Mouse (Mus musculus): ENCODE data around the gene Zfp704.

Gene Zfp704

DNA sequence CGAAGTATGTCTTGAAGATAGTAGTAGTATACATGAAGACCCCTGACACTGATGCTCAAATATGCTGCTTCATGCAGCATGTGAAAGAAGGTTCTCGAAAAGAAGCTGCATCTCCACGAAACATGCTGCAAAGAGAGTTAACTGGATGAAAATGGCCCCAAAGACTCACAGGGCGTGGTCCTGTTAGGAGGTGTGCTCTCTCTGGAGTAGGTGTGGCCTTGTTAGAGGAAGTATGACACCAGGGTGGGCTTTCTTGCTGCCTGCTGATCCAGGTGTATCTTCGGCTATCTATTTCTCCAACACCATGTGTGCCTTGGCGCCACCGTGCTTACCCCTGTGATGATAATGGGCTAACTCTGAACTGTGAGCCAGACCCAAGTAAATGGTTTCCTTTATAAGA is 90.9 kb downstream of the Zfp704 start:
- DNase-seq (ENCODE audit: low spot score in 2 of 2), result no peak

DNA sequence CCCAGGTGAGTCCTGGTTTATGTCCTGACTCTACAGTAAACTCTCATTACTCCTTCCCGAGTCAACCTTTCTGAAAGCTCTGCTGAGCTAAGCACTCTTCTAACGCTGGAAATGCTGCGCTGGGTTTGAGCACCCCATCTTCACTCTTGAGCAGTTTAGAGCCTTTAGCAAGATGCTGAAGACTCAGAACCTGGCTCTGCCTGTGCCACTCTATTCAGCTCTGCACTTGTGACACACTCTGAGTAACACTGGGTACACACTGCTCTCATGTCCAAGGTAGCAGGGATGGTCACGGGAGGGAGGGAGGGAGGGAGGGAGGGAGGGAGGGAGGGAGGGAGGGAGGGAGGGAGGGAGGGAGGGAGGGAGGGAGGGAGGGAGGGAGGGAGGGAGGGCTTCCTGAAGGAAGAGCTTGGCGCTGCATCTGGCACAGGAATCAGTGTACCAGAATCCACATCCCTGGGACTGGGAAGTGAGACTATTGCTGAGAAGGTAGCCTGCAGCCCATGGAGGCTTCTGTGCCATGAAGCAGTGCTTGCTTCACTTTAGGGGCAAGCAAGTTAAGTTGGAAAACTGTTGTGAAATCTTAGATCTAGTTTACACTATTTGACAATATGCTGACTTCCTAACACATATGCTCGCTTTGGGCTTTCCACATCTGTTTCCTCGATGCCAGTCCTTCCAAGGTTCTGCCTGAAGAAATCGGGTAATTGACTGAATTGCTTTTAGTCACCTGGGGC is 93.6 kb downstream of the Zfp704 start:
- no peak for DNase-seq (ENCODE audit: low spot score in 2 of 2)

DNA sequence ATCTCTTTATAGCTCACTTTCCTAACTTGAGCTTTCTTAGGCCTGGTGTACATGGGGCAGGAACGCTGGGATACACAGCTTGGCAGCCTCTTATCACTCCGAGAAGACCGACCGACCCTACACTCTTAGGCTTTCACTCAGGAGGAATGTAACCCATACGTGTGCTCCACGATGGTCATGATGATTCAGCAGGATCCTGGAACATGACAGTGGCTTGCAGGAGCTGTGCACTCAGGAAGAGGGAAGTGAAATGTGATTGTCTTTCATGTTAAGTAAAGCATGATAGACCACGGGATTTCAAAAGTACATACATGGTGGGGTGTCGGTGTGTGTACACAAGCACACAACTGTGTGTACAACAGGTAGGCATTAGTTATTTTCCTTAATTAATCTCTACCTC is 94.4 kb downstream of the Zfp704 start:
- DNase-seq (ENCODE audit: low spot score in 2 of 2), result no peak

DNA sequence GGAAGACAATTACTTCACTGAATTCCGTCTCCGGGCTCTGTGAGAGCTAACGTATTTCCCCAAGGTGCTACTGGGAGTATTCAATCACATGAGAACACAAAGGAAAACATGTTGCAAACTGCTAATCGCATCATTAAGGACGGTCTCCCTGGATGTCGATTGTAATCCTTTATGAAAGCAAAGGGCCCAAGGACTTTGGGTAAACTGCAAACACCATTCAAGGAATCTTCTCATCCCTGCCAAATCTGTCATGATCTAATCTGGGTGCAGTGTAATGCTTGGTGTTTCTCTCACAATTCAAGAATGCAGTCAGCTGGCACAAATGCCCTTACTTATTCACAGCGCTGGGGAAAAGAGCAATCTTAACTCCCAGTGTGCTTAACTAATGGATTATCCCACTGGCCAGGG is 96.2 kb downstream of the Zfp704 start:
- no peak for DNase-seq (ENCODE audit: low spot score in 2 of 2)

DNA sequence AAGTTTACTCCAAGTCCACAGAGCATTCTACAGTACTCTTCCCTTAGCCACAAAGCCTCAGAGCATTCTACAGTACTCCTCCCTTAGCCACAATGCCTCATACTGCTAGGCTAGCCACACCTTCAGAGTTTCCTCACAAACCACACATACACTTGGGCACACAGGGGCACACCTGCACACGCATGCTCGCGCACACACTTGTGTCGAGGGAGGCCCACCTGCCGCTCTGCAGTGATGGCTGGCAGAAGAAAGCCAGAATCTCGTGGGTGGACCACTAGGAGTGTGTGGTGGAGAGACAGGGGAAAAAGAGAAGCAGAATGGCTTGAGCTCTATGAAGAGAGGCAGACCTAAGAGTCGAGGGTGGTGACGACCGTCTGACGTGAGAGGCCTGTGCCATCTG is 97.7 kb downstream of the Zfp704 start:
- DNase-seq (ENCODE audit: low spot score in 2 of 2), result peak in 1 of 2 experiments; percentile 25

DNA sequence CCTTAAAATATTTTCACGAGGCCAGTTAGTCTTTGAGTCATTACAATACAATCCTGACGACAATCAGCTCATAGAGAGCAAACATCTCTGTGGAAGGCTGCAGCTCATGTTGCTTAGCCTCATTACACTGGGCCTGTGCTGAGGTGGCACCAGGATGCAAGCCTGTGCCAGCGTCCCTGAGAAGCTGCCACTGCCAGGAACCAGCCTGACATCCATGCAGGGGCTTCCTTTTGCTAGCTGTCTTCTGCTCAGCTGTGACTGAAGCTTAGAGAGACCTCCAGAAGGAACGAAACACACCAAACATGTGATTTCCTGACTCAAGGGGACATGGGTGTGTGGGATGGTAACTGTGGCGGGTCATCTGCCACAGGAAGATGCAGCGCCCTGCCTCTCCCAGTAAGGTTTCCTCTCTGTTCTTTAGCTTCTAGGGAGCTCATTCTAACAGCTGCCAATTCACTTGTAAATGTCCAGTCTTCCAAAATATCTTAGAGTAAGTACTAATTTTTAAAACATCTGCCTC is 104.1 kb downstream of the Zfp704 start:
- no peak for DNase-seq (ENCODE audit: low spot score in 2 of 2)

DNA sequence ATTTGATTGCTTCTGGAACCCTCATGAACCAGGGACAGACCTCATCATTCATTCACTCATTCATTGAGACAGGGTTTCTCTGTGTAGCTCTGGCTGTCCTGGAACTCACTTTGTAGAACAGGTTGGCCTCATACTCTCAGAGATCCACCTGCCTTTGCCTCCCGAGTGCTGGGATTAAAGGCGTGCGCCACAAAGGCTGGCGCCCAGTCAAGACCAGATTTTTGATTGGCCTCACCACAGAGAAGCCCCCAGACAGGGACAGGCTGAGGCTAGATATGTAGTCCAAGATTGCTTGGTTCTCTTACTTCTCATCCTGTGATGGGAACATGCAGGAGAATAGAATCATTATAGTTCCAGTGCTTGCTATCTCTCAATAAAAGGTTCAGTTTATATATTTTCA is 105.5 kb downstream of the Zfp704 start:
- DNase-seq (ENCODE audit: low spot score in 2 of 2), result no peak

DNA sequence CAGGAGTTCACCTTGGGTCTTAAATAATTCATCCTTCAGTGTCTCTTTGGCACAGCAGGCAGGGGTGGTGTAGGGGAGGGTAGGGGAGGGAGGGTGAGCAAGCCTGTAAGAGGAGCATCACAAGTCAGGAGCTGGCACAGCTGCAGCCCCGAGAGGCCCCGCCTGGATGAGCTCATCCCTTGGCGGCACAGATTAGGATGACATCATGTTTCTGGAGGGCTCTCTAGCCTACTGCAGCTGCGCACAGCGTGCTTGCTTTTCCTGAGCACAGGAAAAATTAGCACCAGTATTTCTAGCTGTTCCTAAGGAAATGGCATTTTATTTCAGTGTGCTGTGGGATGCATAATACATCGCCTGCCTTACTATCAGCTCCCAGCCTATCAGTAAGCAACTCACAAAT is 109.2 kb downstream of the Zfp704 start:
- peak; percentile 67 to 71 for DNase-seq (ENCODE audit: low spot score in 2 of 2)

DNA sequence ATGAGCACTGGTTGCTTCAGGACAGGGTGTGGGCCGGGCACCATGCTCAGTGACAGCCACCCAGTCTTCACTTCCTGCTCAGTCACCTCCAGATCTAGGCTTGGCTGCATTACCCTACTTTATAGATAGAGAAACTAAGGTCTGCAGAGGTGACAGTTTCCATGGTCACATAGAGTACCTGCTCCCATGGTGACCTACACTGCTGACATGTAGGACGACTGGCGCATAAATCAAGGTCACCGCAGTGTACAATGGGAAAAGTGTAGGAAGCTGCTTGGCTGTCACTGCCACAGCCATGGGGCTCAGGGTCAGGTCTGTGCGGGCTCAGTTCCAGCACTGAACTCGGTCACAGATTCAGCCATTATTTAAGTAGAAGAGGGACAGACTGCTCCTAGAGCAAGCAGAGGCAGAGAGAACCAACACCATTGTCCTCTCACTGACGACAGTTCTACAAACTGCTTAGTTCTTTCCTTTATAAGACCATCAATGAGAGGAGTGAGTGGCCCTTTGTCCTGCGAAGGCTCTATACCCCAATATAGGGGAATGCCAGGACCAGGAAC is 109.8 kb downstream of the Zfp704 start:
- no peak for DNase-seq (ENCODE audit: low spot score in 2 of 2)

DNA sequence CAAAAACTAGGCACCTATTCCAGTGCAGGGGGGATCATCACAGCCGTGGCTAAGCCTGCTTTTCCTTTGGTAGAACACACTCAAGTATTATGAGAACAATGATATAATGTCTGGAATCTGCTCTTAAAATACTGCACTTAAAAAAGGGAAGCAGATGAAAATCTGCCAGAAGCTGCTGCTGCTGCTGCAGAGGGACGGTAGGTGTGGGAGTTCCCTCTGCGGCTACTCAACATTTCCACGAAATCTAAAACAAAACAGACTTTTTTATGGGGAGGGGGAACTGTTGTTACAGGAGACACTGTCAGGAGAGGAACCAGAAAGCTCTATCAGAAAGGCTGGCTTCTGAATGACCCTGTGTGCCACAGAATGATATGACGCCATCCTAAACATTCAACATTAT is 110.4 kb downstream of the Zfp704 start:
- DNase-seq (ENCODE audit: low spot score in 2 of 2), result no peak

DNA sequence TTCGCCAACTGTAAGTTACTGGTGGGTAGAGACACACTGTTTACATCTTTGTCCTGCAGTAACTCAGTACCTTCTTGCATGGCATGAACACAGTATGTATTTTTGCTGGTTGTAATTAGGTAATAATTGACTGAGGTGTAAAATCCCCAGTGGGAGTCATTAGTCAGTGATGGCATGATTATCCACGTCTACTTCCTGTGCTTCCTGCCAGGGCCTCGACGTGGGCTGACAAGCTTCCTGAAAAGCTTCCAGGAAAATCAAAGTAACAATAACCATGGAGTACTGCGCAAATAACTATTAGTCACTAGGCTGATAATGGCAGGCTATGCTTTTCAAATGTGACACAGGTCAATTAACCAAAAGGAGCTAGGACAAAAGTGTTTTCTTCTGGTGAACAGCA is 112.6 kb downstream of the Zfp704 start:
- DNase-seq (ENCODE audit: low spot score in 2 of 2), result no peak

DNA sequence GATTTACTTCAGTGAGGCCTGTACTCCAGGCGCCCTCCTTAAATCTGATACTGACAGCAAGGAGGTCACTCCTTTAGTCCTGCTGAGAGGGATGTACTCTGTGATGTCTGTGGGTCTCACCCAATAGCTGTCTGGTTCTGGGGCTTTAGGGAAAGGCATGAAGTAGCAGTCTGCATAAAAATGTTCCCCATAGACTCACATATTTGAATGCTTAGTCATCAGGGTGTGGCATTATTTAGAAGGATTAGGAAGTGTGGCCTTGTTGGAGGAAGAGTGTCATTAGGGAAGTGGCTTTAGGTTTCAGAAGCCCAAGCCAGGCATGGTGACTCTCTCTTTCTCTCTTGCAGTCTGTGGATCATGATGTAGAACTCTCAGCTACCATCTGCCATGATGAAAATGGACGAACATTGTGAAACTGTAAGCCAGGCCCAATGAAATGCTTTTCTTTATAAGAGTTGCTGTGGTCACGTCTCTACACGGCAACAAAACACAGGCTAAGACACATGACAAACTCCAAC is 118.1 kb downstream of the Zfp704 start:
- DNase-seq (ENCODE audit: low spot score in 2 of 2), result no peak

DNA sequence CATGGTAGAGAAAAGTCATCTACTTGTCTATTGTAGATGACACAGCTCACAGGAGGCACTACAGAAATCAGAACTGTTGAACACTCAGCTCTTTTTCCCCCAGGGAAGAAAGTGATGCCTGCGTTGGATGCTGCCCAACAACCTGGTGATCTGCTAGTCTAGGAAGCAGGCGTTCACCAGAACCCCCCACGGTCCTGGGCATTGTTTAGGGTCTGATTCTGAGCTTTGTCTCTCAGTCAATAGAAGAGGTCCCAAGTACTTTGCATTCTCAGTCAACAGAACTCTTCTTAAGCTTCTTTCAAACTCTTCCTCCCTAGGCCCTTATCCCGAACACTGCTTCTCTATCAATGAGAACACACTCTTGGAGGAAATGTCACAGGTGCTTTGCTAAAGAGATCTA is 122.2 kb downstream of the Zfp704 start:
- no peak for DNase-seq (ENCODE audit: low spot score in 2 of 2)

DNA sequence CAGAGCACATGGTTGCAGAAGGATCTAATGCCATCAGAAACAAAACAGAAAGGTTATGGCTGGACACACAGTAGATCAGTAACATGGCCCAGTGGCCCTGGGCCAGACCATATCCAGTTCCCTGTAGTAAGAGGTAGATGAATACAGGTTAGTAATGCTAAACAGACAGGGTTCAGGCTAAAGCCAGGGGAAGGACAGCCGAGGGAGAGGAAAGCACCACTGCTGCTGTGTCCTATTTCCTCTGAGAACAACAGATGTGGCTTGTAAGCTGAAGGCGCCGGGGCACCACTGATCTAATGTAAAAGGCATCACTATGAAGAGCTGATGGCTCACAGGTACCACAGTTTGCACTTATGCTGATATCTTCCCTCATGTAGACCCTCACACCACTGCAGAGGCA is 124.4 kb downstream of the Zfp704 start:
- no peak for DNase-seq (ENCODE audit: low spot score in 2 of 2)

DNA sequence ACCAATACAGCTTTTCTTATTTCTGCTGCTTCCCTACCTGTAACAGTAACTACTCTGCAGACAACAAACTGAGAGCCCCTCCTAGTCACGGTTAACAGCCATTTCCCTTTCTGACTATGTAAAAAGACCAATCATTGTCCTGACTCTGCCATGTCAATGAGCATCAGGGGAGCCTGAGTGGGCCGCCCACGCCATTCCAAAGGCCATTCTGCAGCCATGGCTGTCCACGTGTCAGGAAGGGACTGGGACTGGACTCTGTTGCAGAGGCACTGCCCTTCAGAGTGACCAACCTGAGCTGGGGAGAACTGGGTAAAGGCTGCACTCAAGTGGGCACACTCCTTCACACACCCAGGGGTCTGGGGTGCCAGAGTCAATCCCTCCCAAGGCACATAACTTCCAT is 127.9 kb downstream of the Zfp704 start:
- no peak for DNase-seq (ENCODE audit: low spot score in 2 of 2)

DNA sequence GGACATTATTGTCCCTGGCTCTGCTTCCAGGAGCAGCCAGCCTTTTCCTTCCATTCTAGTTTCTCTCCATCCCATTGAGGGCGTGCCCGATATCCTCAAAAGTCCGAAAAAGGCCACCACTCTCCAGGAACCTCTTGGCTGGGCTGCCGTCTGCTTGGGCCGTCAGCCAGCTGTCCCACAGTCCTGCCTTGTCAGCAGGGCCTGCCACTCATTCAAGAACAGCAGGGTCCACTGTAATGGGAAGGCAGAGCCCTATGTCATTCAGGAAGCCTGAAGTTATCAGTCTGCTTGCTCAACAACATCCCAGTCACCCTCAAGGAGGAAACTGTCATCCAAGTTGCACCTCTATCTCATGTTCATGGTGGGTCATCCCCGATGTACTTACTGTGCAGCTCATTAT is 128.5 kb downstream of the Zfp704 start:
- DNase-seq (ENCODE audit: low spot score in 2 of 2), result no peak

DNA sequence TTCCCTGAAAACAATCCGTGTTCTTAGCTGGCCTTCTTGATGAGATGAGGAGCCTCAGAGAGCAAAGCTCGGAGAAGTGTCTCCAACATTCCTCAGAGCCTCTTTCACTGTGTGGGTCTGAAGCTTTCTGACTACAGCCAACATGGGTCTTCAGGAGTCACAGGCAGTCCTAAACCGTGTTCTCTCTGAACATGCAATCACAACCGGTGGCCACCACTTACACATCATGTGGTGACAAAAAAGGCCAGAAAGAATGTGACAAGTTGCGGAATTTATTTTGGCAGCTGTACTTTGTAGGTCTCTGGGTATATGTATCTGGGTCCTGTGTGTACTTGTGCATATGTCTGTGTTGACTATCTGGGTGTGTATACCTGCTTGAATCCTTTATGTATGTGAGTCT is 128.9 kb downstream of the Zfp704 start:
- no peak for DNase-seq (ENCODE audit: low spot score in 2 of 2)

DNA sequence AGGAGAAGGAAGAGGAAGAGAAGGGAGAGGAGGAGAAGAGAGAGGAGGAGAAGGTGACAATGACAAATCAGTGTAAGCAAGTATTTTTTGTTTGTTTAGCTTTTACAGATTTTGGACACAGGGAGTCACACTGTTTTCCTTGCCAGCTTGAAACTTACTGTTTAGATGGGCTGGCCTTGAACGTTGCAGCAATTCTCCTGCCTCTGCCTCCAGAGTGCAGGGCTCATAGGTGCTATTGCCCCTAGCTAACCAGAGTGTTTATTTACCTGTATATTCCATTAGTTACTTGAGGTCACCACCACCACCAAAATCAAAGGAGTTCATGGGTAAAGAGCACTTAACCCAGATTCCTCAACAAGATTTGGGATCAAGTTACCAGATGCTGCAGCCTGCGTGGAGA is 132.5 kb downstream of the Zfp704 start:
- no peak for DNase-seq (ENCODE audit: low spot score in 2 of 2)

DNA sequence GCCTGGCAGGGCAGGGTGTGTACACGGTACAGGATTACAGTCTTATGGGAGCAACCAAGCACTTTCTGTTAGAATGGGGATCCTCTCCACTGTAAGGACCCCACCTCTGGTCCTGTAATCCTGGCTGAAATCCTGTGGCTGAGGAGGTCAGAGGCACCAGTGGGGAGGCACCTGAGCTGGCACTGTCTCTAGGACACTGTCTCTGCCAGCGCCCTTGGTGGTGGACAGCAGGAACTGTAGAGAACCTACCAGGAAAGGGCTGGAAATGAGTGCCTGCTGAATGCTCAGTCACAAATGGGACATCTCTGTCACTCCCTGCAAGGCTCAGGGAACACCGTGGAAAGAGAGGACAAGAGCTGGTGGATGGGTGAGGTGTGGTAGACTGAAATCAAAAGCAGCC is 133.5 kb downstream of the Zfp704 start:
- no peak for DNase-seq (ENCODE audit: low spot score in 2 of 2)

DNA sequence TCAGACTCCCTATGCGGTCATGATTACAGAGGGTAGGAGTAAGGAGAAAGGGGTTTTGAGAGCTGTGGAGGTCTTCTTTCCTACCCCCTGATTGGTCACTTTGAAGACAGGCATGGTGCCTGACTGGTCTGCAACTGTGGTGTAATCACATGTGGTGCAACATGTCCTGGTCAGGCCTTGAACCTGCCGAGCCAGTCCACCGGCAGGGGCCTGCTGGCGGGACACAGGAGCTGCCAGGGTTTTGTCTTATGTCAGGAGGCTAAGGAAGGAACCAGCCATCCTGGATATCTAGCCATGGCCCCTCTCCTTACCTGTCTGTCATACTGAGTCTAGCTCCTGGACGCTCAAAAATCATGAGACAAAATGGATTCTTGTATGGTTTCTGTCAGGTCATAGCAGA is 134.4 kb downstream of the Zfp704 start:
- DNase-seq (ENCODE audit: low spot score in 2 of 2), result no peak

DNA sequence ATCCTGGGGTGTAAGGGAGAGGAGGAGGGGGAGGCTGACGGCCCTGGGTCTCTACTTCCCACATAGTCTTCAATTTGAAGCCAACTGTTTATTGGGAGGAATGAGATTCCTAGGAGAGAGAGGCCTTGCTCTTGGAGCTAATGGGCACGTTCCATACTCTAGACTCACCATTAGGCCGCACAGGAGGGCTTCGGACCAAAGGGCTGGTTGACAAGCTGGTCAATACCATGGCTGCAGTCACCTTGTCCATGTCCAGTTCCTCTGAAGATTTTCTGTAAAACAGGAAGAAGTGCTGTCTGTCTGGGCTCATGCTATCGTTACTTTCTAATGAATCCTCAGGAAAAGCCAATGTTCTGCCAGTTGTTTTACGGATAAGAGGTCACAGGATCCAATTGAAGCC is 135.6 kb downstream of the Zfp704 start:
- no peak for DNase-seq (ENCODE audit: low spot score in 2 of 2)

DNA sequence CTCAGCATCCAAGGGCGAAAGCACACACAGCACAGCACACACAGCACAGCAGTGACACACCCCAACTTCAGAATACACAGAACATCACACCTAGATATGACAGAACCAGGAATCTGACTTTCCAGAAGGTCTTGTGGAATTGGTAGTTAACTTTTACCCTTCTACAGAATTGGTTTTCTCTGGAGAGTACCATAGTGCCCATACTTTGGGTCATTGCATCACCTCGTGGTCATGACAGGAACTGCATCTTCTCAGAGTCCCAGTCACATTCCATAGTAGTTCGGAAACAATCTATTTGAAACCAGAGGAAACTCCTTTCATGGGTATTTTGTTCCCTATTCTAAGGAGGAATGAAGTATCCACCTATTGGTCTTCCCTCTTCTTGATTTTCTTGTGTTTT is 143.6 kb downstream of the Zfp704 start:
- peak; percentile 27 to 65 for DNase-seq (ENCODE audit: low spot score in 2 of 2)

DNA sequence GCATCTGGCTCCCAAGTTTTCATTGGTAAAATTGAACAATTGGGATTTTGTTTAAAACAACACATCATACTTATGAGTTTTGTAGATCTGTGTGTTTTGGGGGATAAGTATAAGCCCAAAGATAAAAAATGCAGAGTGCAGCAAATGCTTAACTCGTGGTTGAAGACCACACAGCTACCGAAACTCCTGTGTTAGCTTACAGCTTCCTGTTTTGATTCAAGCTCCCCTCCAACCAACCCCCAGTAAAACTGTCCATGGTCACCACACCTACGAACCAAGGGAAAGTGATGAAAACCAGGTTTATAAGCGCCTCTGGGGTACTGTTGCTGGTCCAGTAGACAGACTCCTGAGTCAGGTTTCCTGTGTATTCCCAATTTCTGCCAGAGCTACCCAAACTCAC is 144.2 kb downstream of the Zfp704 start:
- no peak for DNase-seq (ENCODE audit: low spot score in 2 of 2)

DNA sequence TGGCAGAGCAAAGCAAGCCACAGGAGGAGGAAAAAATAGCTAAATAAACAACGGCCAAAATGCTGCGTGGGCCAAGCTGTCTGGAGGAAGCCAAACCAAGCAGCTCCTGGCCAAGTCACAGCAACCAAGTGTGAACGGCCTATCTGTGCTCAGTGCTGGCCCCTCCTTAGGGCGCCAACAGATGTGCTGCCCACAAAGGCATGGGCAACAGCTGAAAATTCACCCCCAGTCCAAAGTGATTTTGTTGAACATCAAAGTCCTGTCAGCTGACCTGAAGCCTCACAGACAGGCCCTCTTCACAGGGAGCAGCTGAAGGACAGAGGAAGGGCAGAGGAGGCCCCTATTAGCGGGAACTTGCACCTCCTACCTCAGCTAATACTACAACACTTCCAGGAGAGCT is 148.2 kb downstream of the Zfp704 start:
- DNase-seq (ENCODE audit: low spot score in 2 of 2), result no peak
